Mouse (Mus musculus): Measurements from ENCODE around the gene Mtg1.
"Not testable (repeated sequence)": the region's sequence is repeated elsewhere in the genome, so short reads cannot be mapped to it uniquely, and the experiment has no call there.

Gene Mtg1

DNA sequence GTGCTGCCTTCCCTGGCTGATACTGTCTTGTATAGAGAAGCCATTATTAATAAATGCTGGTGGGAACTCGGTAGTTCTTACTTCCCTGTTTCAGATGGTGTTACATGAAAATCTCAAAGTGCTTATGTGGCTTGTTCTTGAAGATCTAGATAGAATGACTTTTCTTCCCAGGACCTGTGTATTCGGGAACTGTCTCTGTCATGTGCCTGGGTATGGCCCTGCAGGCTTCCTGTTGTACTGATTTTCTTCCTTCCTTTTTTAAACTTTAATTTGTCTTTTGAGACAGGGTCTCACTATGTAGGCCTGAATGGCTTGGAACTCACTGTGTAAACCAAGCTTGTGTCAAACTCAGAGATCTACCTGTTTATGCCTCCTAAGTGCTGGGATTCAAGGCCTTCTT, 9.5 kb upstream of the Mtg1 start:
- DNase-seq = no peak

GRCm38 (mm10) chr7:140132184-140132583, 5.2 kb upstream of the Mtg1 start:
- not testable (repeated sequence) for DNase-seq

GRCm38 (mm10) chr7:140134033-140134432, 3.3 kb upstream of the Mtg1 start:
- not testable (repeated sequence) for DNase-seq

DNA sequence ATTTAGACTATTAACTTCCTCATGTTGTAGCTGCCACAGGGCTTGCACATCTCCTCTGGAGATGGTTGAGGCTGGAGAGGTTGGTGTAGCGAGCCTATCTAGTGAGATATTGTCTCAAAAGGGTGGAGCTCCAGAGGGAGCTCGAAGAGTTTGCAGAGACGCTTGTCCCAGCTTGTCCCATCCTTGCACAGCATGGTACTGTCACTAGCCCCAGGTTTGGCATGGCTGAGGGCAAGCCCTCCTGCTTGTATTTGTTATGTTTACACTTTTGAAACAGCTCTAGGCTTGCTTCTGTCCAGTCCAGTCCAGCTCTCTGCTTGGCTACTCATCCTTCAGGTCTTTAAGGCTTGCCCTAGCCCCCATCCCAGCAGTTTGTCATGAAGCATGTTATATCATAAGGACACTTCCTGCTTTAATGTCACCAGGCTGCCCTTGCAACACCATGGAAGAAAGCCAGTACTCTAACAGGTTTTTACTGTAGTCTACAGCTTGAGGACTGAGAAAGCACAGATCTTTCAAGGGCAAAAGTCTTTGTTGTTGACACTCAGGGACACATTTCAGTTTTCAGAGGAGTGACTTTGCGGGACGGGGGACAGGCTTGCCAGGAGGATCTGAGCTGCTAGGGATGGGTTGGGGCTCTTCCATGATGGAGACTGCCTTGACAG, 2.1 kb upstream of the Mtg1 start:
- DNase-seq = no peak

GRCm38 (mm10) chr7:140138021-140138310, 602 bp downstream of the Mtg1 start:
- no peak for DNase-seq

- peak; percentile 79 for DNase-seq
Observed at GRCm38 (mm10) chr7:140141350-140141749, 4.0 kb downstream of the Mtg1 start.

- DNase-seq = no peak
Observed at GRCm38 (mm10) chr7:140144550-140144949, 7.2 kb downstream of the Mtg1 start.

- no peak for DNase-seq
Observed at GRCm38 (mm10) chr7:140153383-140153782, 16.0 kb downstream of the Mtg1 start.

GRCm38 (mm10) chr7:140153829-140154217, 16.5 kb downstream of the Mtg1 start:
- no peak for DNase-seq

- DNase-seq = no peak
Observed at GRCm38 (mm10) chr7:140154218-140154927, 17.0 kb downstream of the Mtg1 start, which contains the start of gene Sprn. Sprn (minus strand) TSS chr7:140154877.

GRCm38 (mm10) chr7:140160363-140160762, 23.0 kb downstream of the Mtg1 start:
- DNase-seq = no peak

- DNase-seq = no peak
Observed at GRCm38 (mm10) chr7:140164664-140165063, 27.3 kb downstream of the Mtg1 start, which contains the start of gene Olfr522. Olfr522 (minus strand) TSS chr7:140164764.

GRCm38 (mm10) chr7:140167950-140168349, 30.6 kb downstream of the Mtg1 start:
- no peak for DNase-seq

- peak; percentile 67 for DNase-seq
Observed at GRCm38 (mm10) chr7:140169386-140169785, 32.0 kb downstream of the Mtg1 start.

- DNase-seq = peak; percentile 81
Observed at GRCm38 (mm10) chr7:140170863-140171262, 33.5 kb downstream of the Mtg1 start.

GRCm38 (mm10) chr7:140172936-140173335, 35.6 kb downstream of the Mtg1 start, which contains the start of gene Olfr523:
Olfr523 (plus strand) TSS chr7:140173217.
- DNase-seq = no peak

DNA sequence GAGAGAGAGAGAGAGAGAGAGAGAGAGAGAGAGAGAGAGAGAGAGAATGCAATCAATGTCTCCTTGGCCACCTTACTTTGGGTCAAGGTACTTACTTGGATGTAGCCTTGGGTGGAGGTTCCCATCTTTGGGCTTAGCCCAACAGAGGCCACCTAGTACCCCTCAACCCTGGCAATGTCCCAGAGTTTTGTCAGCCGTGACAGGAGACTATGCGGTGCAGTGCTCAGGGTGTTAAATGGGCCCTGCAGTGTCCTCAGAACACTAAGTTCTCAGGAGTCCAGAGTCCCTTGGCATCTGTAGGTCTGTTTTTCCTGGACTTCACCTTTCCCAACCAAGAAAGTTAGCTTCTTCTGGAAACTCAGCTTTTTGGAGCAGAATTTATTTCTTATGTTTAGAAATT, 41.8 kb downstream of the Mtg1 start:
- peak; percentile 94 for DNase-seq

- DNase-seq = no peak
Observed at GRCm38 (mm10) chr7:140180692-140181091, 43.3 kb downstream of the Mtg1 start.

DNA sequence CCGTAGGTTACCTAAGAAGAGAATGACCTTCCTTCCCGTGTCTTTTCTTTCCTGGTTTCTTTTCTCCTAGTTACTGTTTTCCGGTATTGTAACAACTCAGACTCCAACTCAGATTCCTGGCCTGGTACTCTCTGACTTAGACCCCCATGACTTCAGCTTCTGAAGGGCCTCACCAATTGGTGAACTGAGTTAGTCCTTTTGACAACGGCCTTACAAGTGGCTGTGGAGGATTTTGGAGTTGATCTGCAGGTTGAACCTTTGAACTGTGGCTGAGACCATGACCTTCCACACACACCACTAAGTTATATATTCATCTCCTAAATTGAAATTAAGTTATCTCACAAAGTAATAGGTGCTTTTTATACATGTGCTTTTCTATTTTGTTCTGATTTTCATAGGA, 46.8 kb downstream of the Mtg1 start:
- peak; percentile 67 for DNase-seq

DNA sequence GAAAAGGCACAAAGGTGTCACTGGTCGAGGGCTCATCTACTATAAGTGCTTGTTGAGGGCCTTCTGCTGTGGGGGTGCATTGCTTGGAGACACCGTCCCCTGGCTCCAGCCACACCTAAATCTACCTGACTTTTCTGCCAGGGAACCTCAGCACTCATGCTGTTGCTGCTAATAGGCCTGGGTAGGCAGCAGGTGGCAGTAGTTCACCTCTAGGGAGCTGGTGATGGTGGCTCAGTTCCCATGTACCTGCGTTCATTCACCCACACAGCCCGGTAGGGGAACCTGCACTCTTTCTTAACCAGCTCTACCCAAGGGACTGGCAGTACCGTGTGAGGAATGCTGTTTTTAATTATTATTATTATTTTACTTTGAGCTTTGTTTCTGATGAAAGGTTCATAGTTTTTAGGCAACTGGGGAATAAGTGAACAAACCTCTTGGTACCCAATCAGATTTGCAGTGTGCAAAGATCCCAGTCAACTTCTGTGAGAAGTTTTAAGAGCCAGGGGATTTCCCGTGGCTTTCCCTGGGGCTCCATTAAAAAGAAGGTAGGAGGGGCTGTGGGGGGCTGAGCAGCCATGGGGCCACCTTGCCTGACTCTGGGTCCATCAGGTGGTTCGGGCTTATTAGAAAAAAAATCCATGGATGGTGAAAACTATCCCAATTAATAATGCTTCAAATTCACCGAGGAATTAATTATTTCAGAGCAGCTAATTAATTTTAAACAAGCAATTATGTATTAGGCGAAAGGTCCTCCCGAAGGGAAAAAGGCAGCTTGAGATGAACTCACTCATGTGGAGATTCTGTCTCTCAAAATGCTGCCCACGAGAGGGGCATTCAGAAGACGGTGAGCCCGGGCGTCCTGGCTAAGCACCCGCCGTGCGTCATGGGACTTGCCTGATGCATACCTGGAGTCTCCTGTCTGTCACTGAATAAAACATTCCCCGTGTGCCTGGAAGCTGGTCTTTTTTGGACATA, 49.6 kb downstream of the Mtg1 start:
- DNase-seq = peak; percentile 91

GRCm38 (mm10) chr7:140187721-140188390, 50.5 kb downstream of the Mtg1 start:
- no peak for DNase-seq

All from kidney, adult 9 months (tissue).